Mouse (Mus musculus) megakaryocyte, embryonic 14.5 days (primary cell): ENCODE results near the gene Kcnk15. TPM values are rescaled to one million over a fixed set of nuclear protein-coding genes. Genes with fewer than 3 reads are reported as not detected.

Experiments used
- H3K27me3 ChIP-seq: replicated peaks from 2 replicates; pipeline ENCODE3; 2012; ENCODE audit warnings: inconsistent platforms
- H3K36me3 ChIP-seq: replicated peaks from 2 replicates; pipeline ENCODE3; 2012; ENCODE audit warnings: low read length, inconsistent platforms, mixed read lengths
- H3K4me1 ChIP-seq: 2 replicates; pipeline ENCODE4 v1.6.1; 2012; ENCODE audit warnings: inconsistent platforms
- H3K4me3 ChIP-seq: replicated peaks from 2 replicates; pipeline ENCODE3; 2012; ENCODE audit warnings: moderate library complexity, mild to moderate bottlenecking, inconsistent platforms
- H3K9me3 ChIP-seq: 2 replicates; pipeline ENCODE4 v1.6.1; 2012; ENCODE audit warnings: inconsistent platforms
- FLI1 ChIP-seq: IDR thresholded peaks from 2 replicates; pipeline ENCODE4 v1.6.1; 2012; ENCODE audit warnings: low read length, inconsistent platforms, mixed read lengths
- GATA1 ChIP-seq: IDR thresholded peaks from 3 replicates; pipeline ENCODE4 v1.6.1; 2012; ENCODE audit warnings: mixed read lengths, low read length, inconsistent platforms, borderline replicate concordance
- polyA plus RNA-seq: library from polyadenylated mRNA; stranded (reverse); fragments of >175 nt; gene quantifications from 2 replicates; pipeline ENCODE4 v1.2.3, GENCODE M21; 2012; ENCODE audit warnings: low replicate concordance; ENCODE audit not compliant: insufficient read depth

Gene Kcnk15
- not detected in 2 replicates for polyA plus RNA-seq

DNA sequence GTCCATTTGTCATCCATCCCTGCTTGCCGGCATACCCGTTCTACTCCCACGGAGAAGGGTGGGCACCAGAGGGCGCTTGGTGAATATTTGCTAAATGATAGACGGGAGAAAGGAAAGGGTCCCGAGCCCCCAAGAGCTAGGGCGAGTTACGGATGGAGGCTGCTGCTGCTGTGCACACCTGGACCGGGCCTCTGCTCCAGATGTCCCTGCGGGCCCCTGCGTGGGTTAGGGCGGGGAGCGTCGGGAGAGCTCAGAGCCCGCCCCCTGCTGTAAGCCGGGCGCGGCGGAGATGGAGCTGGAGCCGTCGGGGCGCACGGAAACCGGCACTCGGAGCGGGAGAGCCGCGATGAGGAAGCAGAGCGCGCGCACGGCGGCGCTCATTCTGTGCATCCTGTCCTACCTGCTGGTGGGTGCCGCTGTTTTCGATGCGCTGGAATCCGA, at the start of gene Kcnk15:
Gene Kcnk15, plus strand, starts transcription at position 191 of the 441 bp plus-strand sequence.
- TF ChIP-seq GATA1 (no peak), FLI1 (no peak)
- Histone ChIP-seq H3K9me3 (no peaks in the 10 kb centered on the region), H3K27me3 (peaks cover 89% of the 10 kb centered on the region)

DNA sequence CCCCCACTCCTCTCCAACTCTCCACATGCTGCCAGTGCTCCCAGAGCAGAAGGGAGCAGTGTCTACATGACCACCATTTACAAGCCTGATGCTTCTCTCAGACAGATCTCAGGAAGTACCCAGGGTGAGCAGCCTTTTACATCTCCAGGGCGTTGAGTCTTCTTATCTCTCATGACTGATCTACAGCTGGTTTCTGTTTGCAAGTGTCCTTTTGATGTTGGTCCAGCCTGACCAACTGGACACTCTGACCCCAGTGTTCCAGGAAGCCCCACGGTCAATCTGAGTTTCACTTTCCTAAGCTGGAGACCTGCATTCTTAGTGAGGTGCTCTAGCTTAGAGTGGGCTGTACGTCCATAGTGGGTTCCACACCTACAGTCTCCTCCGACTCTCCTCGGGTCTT, 49.6 kb upstream of the Kcnk15 start:
- Histone ChIP-seq H3K36me3 (no peaks in the 10 kb centered on the region), H3K4me1 (peaks cover 24% of the 10 kb centered on the region), H3K4me3 (no peak overlapping the region), H3K27me3 (peaks cover 74% of the 10 kb centered on the region), H3K9me3 (peaks cover under 1% of the 10 kb centered on the region)
- TF ChIP-seq GATA1 (no peak), FLI1 (no peak)

More for the DNA sequence above, at the start of gene Kcnk15:
- H3K4me1 ChIP-seq: peaks cover 16% of the 10 kb centered on the region
- H3K36me3 ChIP-seq: no peaks in the 10 kb centered on the region
- H3K4me3 ChIP-seq: peak within 1 kb of the TSS; percentile 53

DNA sequence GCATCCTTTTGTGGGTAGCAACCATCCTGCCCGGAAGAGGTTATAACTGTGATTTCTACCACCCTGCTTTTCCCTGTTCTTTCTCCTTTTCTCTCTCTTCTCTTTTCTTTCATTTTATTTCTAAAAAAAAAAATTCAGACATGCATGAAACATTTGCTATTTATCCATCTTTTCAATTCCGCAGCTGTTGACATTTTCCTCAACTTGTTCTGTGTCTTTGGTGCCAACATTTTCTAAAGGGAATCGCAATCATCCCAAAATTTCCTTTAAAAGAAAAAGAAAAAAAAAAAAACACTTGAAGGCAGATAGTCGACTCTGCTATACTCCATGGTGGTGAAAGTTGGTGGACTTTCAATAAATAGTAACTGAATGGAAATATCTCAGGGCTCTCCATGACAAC, 44.3 kb upstream of the Kcnk15 start:
- Histone ChIP-seq H3K4me1 (peaks cover 34% of the 10 kb centered on the region), H3K36me3 (no peaks in the 10 kb centered on the region), H3K9me3 (no peaks in the 10 kb centered on the region), H3K27me3 (peaks cover 68% of the 10 kb centered on the region), H3K4me3 (no peak overlapping the region)
- no peak for TF ChIP-seq GATA1
- TF ChIP-seq FLI1: no peak

DNA sequence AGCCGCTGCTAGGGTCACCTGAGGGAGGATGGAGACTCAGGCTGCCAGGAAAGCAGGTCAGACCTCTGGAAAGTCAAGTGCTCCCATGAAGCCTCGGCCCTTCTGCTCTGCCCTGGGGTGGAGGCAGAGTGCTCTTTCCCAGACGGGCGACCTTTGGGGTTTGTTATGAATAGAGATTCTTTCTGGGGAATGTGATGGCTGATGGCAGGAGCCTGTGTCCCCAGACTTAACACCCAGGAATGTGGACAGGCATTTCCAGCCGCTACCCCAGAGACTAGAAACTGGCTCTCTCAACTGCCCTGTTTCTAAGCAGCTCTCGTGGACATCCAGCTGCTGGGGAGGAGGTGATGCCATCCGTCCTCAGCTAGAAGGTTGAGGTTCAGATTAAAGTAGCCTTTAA, 43.7 kb upstream of the Kcnk15 start:
- H3K36me3 ChIP-seq: no peaks in the 10 kb centered on the region
- no peak overlapping the region for H3K4me3 ChIP-seq
- TF ChIP-seq GATA1 (no peak), FLI1 (no peak)
- peaks cover 66% of the 10 kb centered on the region for H3K27me3 ChIP-seq
- peaks cover 36% of the 10 kb centered on the region for H3K4me1 ChIP-seq
- no peaks in the 10 kb centered on the region for H3K9me3 ChIP-seq

DNA sequence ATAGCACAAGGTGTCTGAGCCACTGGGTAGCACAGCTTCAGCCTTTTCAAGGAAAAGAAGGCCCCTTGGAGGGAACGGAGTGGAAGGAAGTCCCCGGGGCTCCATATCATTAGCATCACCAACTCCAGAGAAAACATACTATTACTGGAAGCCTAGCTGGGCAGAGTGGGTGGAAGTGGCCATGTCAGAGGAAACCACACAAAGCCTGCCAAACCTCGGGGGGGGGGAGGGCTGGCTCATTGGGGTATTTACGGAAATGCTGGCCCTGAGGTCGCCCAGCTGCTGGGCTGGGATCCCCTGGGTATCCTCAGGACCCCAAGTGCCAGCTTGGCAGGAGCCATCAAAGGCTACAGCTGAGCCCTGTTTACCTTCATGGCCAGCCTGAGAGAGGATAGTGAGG, 40.4 kb upstream of the Kcnk15 start:
- H3K9me3 ChIP-seq: no peaks in the 10 kb centered on the region; the same call in 1 of the 2 replicates
- H3K4me1 ChIP-seq: peaks cover 43% of the 10 kb centered on the region
- H3K4me3 ChIP-seq: peak overlapping the region; percentile 47
- no peak for TF ChIP-seq GATA1
- no peak for TF ChIP-seq FLI1
- H3K36me3 ChIP-seq: no peaks in the 10 kb centered on the region
- H3K27me3 ChIP-seq: peaks cover 71% of the 10 kb centered on the region

DNA sequence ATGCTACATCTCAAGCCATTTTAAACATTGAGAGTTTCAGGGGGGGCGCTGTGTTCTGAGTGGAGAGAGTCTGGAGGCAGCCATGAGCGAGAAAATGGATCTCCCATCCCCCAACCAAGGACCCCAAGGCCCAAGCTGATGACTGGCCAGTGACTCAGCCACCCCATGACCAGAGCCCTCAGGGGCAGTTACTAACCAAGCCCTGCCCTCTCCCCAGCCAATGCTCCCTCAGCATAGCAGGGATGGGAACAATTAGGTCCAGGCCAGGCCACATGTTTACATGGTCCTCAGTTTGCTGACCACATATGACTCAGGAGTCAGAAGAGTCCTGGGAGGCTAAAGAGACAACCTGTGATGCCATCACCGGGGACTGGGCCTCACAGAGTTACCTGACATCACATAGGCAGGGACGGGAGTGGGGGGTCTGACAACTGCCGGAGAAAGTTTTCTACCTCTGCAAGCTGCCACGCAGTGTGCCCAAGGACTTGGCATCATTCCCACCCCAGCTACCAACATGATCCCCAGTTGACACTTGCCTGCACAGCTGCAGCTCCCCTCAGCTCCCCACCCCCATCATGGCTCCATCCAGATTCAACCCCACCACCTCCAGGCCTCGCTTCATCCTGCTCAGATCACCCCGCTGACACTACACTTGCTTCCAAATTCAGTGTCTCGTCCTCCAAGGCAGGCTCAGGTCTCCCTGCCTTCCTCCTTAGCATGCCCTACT, 38.5 kb upstream of the Kcnk15 start:
- no peak overlapping the region for H3K4me3 ChIP-seq
- no peaks in the 10 kb centered on the region for H3K36me3 ChIP-seq
- H3K4me1 ChIP-seq: peaks cover 43% of the 10 kb centered on the region
- TF ChIP-seq FLI1 (no peak), GATA1 (no peak)
- no peaks in the 10 kb centered on the region; the same call in 1 of the 2 replicates for H3K9me3 ChIP-seq
- peaks cover 67% of the 10 kb centered on the region for H3K27me3 ChIP-seq

DNA sequence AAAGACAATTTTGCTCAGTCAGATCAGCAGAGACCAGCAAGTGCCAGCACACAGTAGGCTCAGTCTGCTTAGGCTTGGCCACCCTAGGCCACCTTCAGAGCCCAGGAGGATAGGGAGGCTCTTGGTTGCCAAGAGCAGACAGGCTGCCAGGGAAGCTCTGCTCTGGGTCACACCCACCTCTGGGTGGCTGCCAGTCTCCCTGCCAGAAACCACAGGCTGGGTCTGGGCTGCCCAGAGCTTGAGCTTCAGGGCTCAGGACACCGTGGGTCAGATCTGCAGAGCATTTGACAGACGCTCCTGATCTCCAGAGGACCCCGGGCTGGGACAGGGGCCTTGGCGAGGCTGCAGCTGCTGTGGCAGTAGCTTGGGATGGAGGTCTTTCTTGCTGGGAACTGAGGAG, 32.8 kb upstream of the Kcnk15 start, which contains the start of gene Ccn5:
Gene Ccn5, plus strand, starts transcription at position 255 of the 400 bp plus-strand sequence.
- TF ChIP-seq FLI1: no peak
- TF ChIP-seq GATA1: no peak
- Histone ChIP-seq H3K36me3 (no peaks in the 10 kb centered on the region), H3K4me1 (peaks cover 22% of the 10 kb centered on the region), H3K9me3 (no peaks in the 10 kb centered on the region; the same call in 1 of the 2 replicates), H3K27me3 (peaks cover 82% of the 10 kb centered on the region), H3K4me3 (no peak within 1 kb of the TSS)

DNA sequence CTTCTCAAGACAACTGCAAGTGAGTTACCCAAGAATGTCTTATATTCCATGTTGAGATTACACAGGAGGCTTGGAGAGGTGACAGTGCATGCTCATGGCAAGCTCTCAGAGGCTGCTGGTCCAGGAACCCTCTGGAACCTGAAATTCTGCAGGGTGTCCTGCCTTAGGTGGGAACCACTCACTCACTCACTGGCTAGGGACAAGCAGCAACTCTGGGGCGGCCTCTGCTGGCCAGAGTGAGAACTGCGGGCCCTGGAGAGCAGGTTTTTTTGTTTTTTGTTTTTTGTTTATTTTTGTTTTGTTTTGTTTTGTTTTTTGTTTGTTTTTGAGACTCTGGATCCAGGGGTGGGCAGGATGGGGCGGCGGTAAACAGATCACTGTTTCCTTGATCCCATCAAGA, 30.2 kb upstream of the Kcnk15 start:
- Histone ChIP-seq H3K4me1 (peaks cover 22% of the 10 kb centered on the region), H3K9me3 (no peaks in the 10 kb centered on the region), H3K27me3 (peaks cover 77% of the 10 kb centered on the region), H3K4me3 (no peak overlapping the region), H3K36me3 (no peaks in the 10 kb centered on the region)
- TF ChIP-seq GATA1 (no peak), FLI1 (no peak)

DNA sequence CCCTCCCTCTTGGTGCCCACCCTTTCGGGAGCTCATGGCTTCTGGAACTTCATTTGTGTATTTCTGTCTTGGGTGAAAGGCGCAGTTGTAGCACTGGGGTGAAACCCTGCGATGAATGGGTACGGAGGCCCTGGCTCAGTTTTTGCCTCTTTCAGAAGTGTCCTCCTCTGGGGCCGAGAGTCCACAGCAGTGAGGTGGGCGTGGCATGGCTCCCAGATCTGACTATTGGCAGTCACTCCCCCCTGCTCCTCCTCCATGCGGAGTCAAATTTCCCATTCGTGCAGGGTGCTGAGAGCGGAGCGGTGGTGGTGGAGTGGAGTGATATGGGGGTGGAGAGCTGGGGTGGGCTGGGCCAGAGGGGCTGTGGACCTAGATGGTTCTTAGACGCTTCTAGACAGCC, 29.7 kb upstream of the Kcnk15 start:
- Histone ChIP-seq H3K4me1 (peaks cover 22% of the 10 kb centered on the region), H3K36me3 (no peaks in the 10 kb centered on the region), H3K4me3 (no peak overlapping the region), H3K27me3 (peaks cover 79% of the 10 kb centered on the region), H3K9me3 (no peaks in the 10 kb centered on the region)
- TF ChIP-seq GATA1 (no peak), FLI1 (no peak)

DNA sequence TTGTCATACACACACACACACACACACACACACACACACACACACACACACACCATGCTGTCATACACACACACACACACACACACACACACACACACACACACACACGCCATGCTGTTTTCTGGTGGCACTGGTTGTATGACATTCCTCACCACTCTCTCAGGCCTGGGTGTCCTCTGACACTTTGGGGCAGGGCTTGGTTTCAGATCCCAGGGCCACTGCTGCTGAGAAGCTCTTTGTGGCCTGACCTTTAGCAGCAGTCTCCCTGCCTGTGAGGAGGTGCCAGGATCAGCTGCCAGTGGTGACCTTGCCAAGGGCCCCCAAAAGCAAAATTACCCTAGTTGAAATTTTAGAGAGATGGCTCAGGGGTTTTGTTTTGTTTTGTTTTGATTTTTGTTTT, 27.6 kb upstream of the Kcnk15 start:
- Histone ChIP-seq H3K27me3 (peaks cover 67% of the 10 kb centered on the region), H3K36me3 (no peaks in the 10 kb centered on the region), H3K4me3 (no peak overlapping the region), H3K4me1 (peaks cover 14% of the 10 kb centered on the region), H3K9me3 (no peaks in the 10 kb centered on the region)
- no peak for TF ChIP-seq FLI1
- no peak for TF ChIP-seq GATA1

DNA sequence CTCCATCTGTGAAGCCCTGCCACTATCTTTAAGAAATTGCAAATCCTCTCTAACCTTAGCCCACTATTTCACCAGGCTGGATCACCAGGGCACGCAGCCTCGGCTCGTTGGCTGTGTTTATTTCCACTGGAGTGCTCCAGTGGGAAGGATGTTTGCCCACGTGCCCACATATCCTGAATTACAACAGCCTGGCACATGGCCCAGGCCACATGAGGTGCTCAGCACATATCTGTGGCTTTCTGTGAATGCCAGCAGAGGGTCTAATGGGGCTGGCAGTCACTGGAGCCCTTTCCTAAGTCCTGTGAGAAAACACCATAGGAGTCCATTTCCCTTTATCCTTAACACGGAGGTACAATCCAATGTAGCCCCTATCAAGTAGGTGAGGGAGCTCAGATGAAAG, 27.0 kb upstream of the Kcnk15 start:
- Histone ChIP-seq H3K27me3 (peaks cover 61% of the 10 kb centered on the region), H3K9me3 (no peaks in the 10 kb centered on the region), H3K4me3 (no peak overlapping the region), H3K4me1 (peaks cover 15% of the 10 kb centered on the region), H3K36me3 (no peaks in the 10 kb centered on the region)
- TF ChIP-seq GATA1: no peak
- no peak for TF ChIP-seq FLI1
